Mouse (Mus musculus) liver, embryonic 14.5 days (tissue): ENCODE measurements at regions not wholly inside any gene's neighbourhood (a gene's known extent, or its start where the extent isn't known, plus 50 kb on each side); places are given as distances from the start of the nearest gene placed in this dataset.

ENCODE experiments used
- CTCF ChIP-seq: IDR thresholded peaks from 2 replicates; pipeline ENCODE4 v1.5.1; 2016; ENCODE audit warnings: antibody characterized with exemption, low read depth, control low read depth
- EP300 ChIP-seq: IDR thresholded peaks from 2 replicates; pipeline ENCODE4 v1.6.1; 2016; ENCODE audit warnings: antibody characterized with exemption, low read depth

- peak; percentile 79 for TF ChIP-seq CTCF
- no peak for TF ChIP-seq EP300
These were observed 72.9 kb upstream of the Gmds start for GRCm38 (mm10) chr13:32411287-32411935.
